Mouse (Mus musculus) lung, postnatal 0 days (tissue): ENCODE measurements around the gene Cdh4.

Experiments used
- CTCF ChIP-seq: IDR thresholded peaks from 2 replicates; pipeline ENCODE4 v1.5.1; 2016; ENCODE audit warnings: antibody characterized with exemption, mild to moderate bottlenecking
- EP300 ChIP-seq: IDR thresholded peaks from 2 replicates; pipeline ENCODE4 v1.6.1; 2016; ENCODE audit warnings: antibody characterized with exemption, mild to moderate bottlenecking, control low read depth

DNA sequence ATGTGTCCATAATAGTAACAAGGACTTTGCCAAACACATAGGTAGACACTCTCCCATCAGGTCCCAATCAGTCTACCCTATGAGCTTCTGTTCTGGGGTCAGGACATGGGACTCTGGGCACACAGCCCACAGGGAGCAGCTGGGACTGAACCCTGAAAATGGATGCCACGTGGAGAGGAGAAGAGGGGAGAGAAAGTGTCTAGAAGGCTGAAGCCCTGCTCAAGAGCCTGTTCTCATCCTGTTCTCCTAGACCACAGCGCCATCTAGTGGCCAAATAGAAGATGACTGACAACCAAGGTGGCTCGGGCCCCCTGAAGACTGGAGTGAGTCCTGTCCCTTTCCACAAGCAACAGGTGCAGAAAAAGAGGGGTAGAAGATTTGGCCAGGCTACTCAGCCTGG is 432.9 kb downstream of the Cdh4 start:
- no peak for TF ChIP-seq EP300
- TF ChIP-seq CTCF: peak; percentile 90
